Mouse (Mus musculus) heart, adult 2 months (tissue): ENCODE measurements around the gene Katna1. TPM values are rescaled to one million over a fixed set of nuclear protein-coding genes. Genes with fewer than 3 reads are reported as not detected.
A peak's percentile ranks its signal among the peaks of the same experiment; 100 is the strongest.

Experiments used
- DNase-seq, 2 experiments: peaks; one replicate each; pipeline ENCODE4 v3.0.0; 2021
- H3K27ac ChIP-seq: fragments of 200-600 bp; 2 replicates; pipeline ENCODE4 v1.8.1; 2022
- H3K27me3 ChIP-seq: fragments of 200-500 bp; 2 replicates; pipeline ENCODE4 v1.6.1; 2012; ENCODE audit warnings: mild to moderate bottlenecking, low read length, inconsistent platforms, mixed read lengths; ENCODE audit not compliant: control insufficient read depth, insufficient read depth
- H3K36me3 ChIP-seq: fragments of 200-500 bp; 2 replicates; pipeline ENCODE4 v1.6.1; 2012; ENCODE audit warnings: low read length, inconsistent platforms; ENCODE audit not compliant: control insufficient read depth, insufficient read depth
- H3K4me1 ChIP-seq: fragments of 200-500 bp; 2 replicates; pipeline ENCODE4 v1.6.1; 2011; ENCODE audit warnings: low read length; ENCODE audit not compliant: control insufficient read depth, insufficient read depth
- H3K4me3 ChIP-seq: fragments of 200-600 bp; 2 replicates; pipeline ENCODE4 v1.8.1; 2022
- H3K79me2 ChIP-seq: fragments of 200-500 bp; replicated peaks from 2 replicates; pipeline ENCODE4 v1.6.1; 2012; ENCODE audit warnings: mild to moderate bottlenecking, inconsistent platforms, low read length, moderate library complexity, mixed read lengths; ENCODE audit not compliant: control insufficient read depth, insufficient read depth
- H3K9ac ChIP-seq: fragments of 200-500 bp; 2 replicates; pipeline ENCODE4 v1.6.1; 2012; ENCODE audit warnings: low read depth, mild to moderate bottlenecking, control low read depth, inconsistent platforms, low read length, mixed read lengths
- CTCF ChIP-seq: fragments of 200-600 bp; IDR thresholded peaks from 2 replicates; pipeline ENCODE4 v1.8.1; 2022; ENCODE audit warnings: antibody characterized with exemption, mild to moderate bottlenecking, moderate library complexity
- EP300 ChIP-seq: fragments of 200-500 bp; IDR thresholded peaks from 2 replicates; pipeline ENCODE4 v1.6.1; 2011; ENCODE audit warnings: low read depth, low read length, control low read depth; ENCODE audit not compliant: insufficient read depth
- POLR2A ChIP-seq: fragments of 200-500 bp; IDR thresholded peaks from 2 replicates; pipeline ENCODE4 v1.6.1; 2011; ENCODE audit warnings: mild to moderate bottlenecking, low read depth, low read length, control low read depth; ENCODE audit not compliant: insufficient read depth
- WGBS: fragments of 180-500 bp; shearing (Covaris S2); methylation state at CpG from one replicate; pipeline ENCODE4 v1.1.7; 2018; 5-methylcytosine and 5-hydroxymethylcytosine counted together
- intact Hi-C: fragments of 180-260 bp; cut with DNase I; formaldehyde crosslinking; loops from one replicate; pipeline ENCODE4 v1.15.1; 2025
- polyA plus RNA-seq: library from polyadenylated mRNA; depleted of rRNA; stranded (reverse); fragments of >200 nt; gene quantifications from 2 replicates; pipeline ENCODE4 v1.2.3, GENCODE M21; 2012
- total RNA-seq, 2 experiments: library from RNA; stranded (reverse); gene quantifications; 2 replicates each; pipeline ENCODE4 v1.2.3; 2021

The Katna1 gene
- total and polyA plus RNA-seq, 3 experiments, result 3.7 to 14.2 (median 11.9) TPM

DNA sequence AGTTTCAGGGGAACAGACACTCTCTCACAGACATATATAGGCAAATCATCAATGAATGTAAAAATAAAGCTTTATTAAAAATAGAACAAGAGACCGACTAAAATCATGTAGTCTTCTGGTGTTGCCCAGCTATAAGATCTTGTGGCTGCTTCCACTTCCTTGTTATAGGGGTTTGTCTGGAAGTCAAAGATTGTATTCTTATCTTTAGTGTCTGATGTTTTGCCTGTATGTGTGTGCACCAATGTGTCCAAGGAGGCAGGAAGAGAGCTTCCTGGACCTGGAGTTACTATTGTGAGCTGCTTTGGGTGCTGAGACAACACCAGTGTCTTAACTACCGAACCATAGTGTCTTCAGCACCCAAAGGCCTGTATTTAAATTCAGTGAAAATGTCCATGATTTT, 31.7 kb downstream of the Katna1 start:
- no peaks in the 10 kb centered on the region for H3K4me1 ChIP-seq
- WGBS, result 60% methylated on average over 2 of the region's 2 CpGs
- no peak overlapping the region for H3K9ac ChIP-seq
- no peak overlapping the region for H3K4me3 ChIP-seq
- H3K27ac ChIP-seq, result no peak overlapping the region
- no peaks in the 10 kb centered on the region for H3K79me2 ChIP-seq
- no peaks in the 10 kb centered on the region for H3K27me3 ChIP-seq
- intact Hi-C loops, result no loop called here
- TF ChIP-seq POLR2A (no peak), EP300 (no peak), CTCF (no peak)
- no peak for DNase-seq
- H3K36me3 ChIP-seq, result no peaks in the 10 kb centered on the region; the same call in 1 of the 2 replicates

- no peak overlapping the region for H3K27ac ChIP-seq
- H3K4me3 ChIP-seq, result no peak overlapping the region
- TF ChIP-seq EP300 (no peak), POLR2A (no peak)
- intact Hi-C loops, result no loop called here
- no peaks in the 10 kb centered on the region for H3K79me2 ChIP-seq
- WGBS, result 94% methylated on average over 4 of the region's 4 CpGs
- DNase-seq, result no peak
- no peaks in the 10 kb centered on the region for H3K27me3 ChIP-seq
- H3K9ac ChIP-seq, result no peak overlapping the region
- peaks cover 2% of the 10 kb centered on the region; the same call in 1 of the 2 replicates for H3K4me1 ChIP-seq
- peaks cover 15% of the 10 kb centered on the region for H3K36me3 ChIP-seq
These were observed 46.5 kb downstream of the Katna1 start for GRCm38 (mm10) chr10:7772346-7772745.

- intact Hi-C loops, result no loop called here
- H3K27me3 ChIP-seq, result no peaks in the 10 kb centered on the region
- no peak for DNase-seq
- peaks cover 18% of the 10 kb centered on the region for H3K36me3 ChIP-seq
- no peak overlapping the region for H3K4me3 ChIP-seq
- H3K9ac ChIP-seq, result no peak overlapping the region
- peaks cover 2% of the 10 kb centered on the region; the same call in 1 of the 2 replicates for H3K4me1 ChIP-seq
- no peak overlapping the region for H3K27ac ChIP-seq
- TF ChIP-seq EP300 (no peak), POLR2A (no peak), CTCF (no peak)
- H3K79me2 ChIP-seq, result no peaks in the 10 kb centered on the region
- WGBS, result 74% methylated on average over 1 of the region's 1 CpGs
These were observed 47.0 kb downstream of the Katna1 start for GRCm38 (mm10) chr10:7772769-7773168.

DNA sequence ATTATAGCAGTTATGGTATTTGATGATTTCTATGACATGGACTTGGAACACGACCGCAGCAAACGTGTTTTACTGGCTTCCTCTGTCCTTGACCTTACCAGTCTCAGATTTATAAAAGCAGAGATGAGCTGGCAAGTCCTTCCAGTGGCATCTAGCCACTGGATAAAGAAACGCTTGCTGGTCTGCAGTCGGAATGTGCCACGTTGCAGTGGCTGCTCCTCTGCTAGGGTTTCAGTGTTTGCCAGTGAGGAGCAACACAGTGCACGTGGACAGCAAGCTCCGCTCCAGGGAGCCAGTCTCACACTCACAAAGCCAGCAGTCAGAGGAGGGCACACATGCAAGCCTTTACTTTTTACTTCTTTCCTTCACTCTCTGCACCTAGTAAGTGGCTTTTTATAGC, 49.6 kb downstream of the Katna1 start:
- intact Hi-C loops, result loop anchor here (5.0 kb wide), 1 partner anchor 1973 kb away; no protein-coding TSS in a partner anchor
- peaks cover 27% of the 10 kb centered on the region for H3K36me3 ChIP-seq
- peaks cover 2% of the 10 kb centered on the region; the same call in 1 of the 2 replicates for H3K4me1 ChIP-seq
- peak in 1 of 2 experiments; percentile 64 for DNase-seq
- no peak overlapping the region for H3K4me3 ChIP-seq
- H3K79me2 ChIP-seq, result no peaks in the 10 kb centered on the region
- no peak overlapping the region for H3K9ac ChIP-seq
- H3K27me3 ChIP-seq, result no peaks in the 10 kb centered on the region
- WGBS, result 59% methylated on average over 8 of the region's 8 CpGs
- TF ChIP-seq EP300 (peak; percentile 70; the same call in 1 of the 2 replicates), POLR2A (no peak), CTCF (no peak)
- H3K27ac ChIP-seq, result peak overlapping the region; percentile 47

- H3K79me2 ChIP-seq, result no peaks in the 10 kb centered on the region; the same call in 1 of the 2 replicates
- H3K9ac ChIP-seq, result no peak overlapping the region
- no peak overlapping the region for H3K4me3 ChIP-seq
- no peaks in the 10 kb centered on the region for H3K27me3 ChIP-seq
- H3K4me1 ChIP-seq, result peaks cover 3% of the 10 kb centered on the region; the same call in 1 of the 2 replicates
- peaks cover 27% of the 10 kb centered on the region for H3K36me3 ChIP-seq
- WGBS, result 79% methylated on average over 3 of the region's 3 CpGs
- intact Hi-C loops, result loop anchor here (2.0 to 5.0 kb wide), 2 partner anchors 14 to 1976 kb away; partner anchors contain the start of genes Ginm1 and Ppil4
- TF ChIP-seq CTCF (no peak), POLR2A (no peak), EP300 (no peak)
- no peak for DNase-seq
- H3K27ac ChIP-seq, result no peak overlapping the region
These were observed 52.6 kb downstream of the Katna1 start for GRCm38 (mm10) chr10:7778361-7778760.

GRCm38 (mm10) chr10:7779751-7780237, 54.0 kb downstream of the Katna1 start:
- no peak for DNase-seq
- peak overlapping the region; percentile 79 for H3K9ac ChIP-seq
- no peaks in the 10 kb centered on the region for H3K27me3 ChIP-seq
- intact Hi-C loops, result loop anchor here (2.0 to 10.0 kb wide), 4 partner anchors 13 to 1977 kb away; partner anchors contain the start of genes Ginm1, Katna1, Nup43 and Ppil4
- H3K27ac ChIP-seq, result peak overlapping the region; percentile 94
- WGBS, result 17% methylated on average over 7 of the region's 7 CpGs
- H3K36me3 ChIP-seq, result peaks cover 24% of the 10 kb centered on the region
- H3K4me1 ChIP-seq, result peaks cover 3% of the 10 kb centered on the region; the same call in 1 of the 2 replicates
- no peak for TF ChIP-seq CTCF
- TF ChIP-seq POLR2A, result no peak
- TF ChIP-seq EP300, result no peak
- H3K79me2 ChIP-seq, result no peaks in the 10 kb centered on the region; the same call in 1 of the 2 replicates
- H3K4me3 ChIP-seq, result peak overlapping the region; percentile 95
